Mouse (Mus musculus): Measurements from ENCODE around the gene Fam84b. TPM values are rescaled to one million over a fixed set of nuclear protein-coding genes. Genes with fewer than 3 reads are reported as not detected.

Fam84b gene
- total RNA-seq (2023), result 10 to 100 TPM; 20.8 to 21.6 TPM

DNA sequence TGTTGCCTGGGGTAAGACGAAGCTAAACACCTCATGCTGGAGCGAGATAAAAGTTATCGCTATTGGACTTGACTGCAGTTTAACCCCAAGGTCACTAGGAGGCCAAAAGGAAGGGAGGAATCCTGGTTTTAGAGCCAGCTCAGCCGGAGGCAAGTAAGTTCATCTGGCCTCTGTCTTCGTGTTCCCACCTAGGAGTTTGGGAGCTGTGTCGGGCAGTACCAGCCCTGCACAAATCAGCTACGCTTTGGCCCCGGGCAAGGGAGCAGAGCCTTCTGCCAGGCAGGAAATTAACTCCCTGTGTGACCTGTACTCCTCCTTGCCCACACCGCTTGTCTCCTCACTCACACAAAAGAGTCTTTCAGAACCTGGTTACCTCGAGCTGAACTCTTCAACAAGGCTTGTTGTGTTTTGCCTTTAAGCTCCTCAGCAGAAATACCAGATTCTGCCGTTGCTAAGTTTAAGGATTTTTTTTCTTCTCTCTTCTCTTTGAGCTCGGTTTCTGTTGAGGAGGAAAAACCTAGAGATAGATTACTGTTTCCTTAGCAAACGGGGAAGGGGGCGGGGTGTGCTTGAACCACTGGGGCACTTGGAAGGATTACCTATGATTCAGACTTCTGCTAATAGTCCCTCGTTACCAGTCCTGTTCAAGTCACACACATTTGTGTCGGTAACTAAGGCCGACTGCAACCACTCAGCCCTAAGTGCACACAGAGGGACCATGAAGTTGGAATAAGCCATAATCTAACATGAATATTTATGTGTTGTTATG is at the start of gene Fam84b:
Gene Fam84b (minus strand): TSS at position 548 of the 769 bp plus-strand sequence.

Other genes starting within 250 kb of the Fam84b start
- not detected for gene A1bg, start 69.2 kb upstream of the Fam84b start, total RNA-seq (2023)